ENCODE assay signal across 8 mouse cellular contexts in genomic region chrX:12760501-12760900, GRCm38 (mm10). TPM values are rescaled to one million over a fixed set of nuclear protein-coding genes. Genes with fewer than 3 reads are reported as not detected.
A peak's percentile ranks its signal among the peaks of the same experiment; 100 is the strongest.
DNase-seq lines count a peak whose midpoint lies in the region; ATAC-seq and TF ChIP-seq lines count a peak whose summit lies in the region.

No protein-coding gene starts in this region.

- DNase-seq in heart, postnatal 4 days, result no peak
- DNase-seq in ES-E14 (ENCODE audit: low read depth, low spot score), result no peak
- DNase-seq in forebrain, embryonic 14.5 days (ENCODE audit: low spot score), result peak; percentile 7
- DNase-seq in left cerebral cortex, postnatal 25 days (ENCODE audit: low spot score in 2 of 2), result no peak
- no peak for DNase-seq in frontal cortex, postnatal 14 days (ENCODE audit: low spot score in 2 of 2)
- no peak for DNase-seq in layer of hippocampus, adult 11-12 months (ENCODE audit: low spot score)

- H3K9ac ChIP-seq in heart, embryonic 16.5 days (ENCODE audit: low read length), result peak overlapping the region; percentile 85
- no peak overlapping the region for H3K9ac ChIP-seq in ES-E14 (ENCODE audit: insufficient read depth, low read depth, low read length, poor library complexity, severe bottlenecking)
- peak overlapping the region; percentile 76 for H3K9ac ChIP-seq in forebrain, embryonic 14.5 days (ENCODE audit: low read length)
- peak overlapping the region; percentile 52 for H3K9ac ChIP-seq in liver, embryonic 16.5 days (ENCODE audit: low read depth, low read length)

- peak overlapping the region; percentile 62 for H3K27ac ChIP-seq in heart, embryonic 16.5 days (ENCODE audit: low read length)
- H3K27ac ChIP-seq in ES-E14 (ENCODE audit: insufficient read depth, low read depth, low read length, poor library complexity, severe bottlenecking), result no peak overlapping the region
- no peak overlapping the region for H3K27ac ChIP-seq in forebrain, embryonic 14.5 days (ENCODE audit: low read depth, low read length)
- H3K27ac ChIP-seq in liver, embryonic 16.5 days (ENCODE audit: low read length), result no peak overlapping the region

- H3K36me3 ChIP-seq in heart, embryonic 16.5 days (ENCODE audit: control insufficient read depth, insufficient read depth), result no peaks in the 10 kb centered on the region
- H3K36me3 ChIP-seq in ES-E14 (ENCODE audit: control insufficient read depth, insufficient read depth, low read length, poor library complexity, severe bottlenecking), result no peaks in the 10 kb centered on the region
- H3K36me3 ChIP-seq in forebrain, embryonic 14.5 days (ENCODE audit: control insufficient read depth, insufficient read depth, low read length), result no peaks in the 10 kb centered on the region
- H3K36me3 ChIP-seq in liver, embryonic 16.5 days (ENCODE audit: control insufficient read depth, insufficient read depth), result no peaks in the 10 kb centered on the region

- H3K4me1 ChIP-seq in heart, embryonic 16.5 days (ENCODE audit: control insufficient read depth, insufficient read depth, low read length), result peaks cover 4% of the 10 kb centered on the region
- 0 out of 4 replicates have a peak, but pooled peaks cover 0 to 3% of the 10 kb centered on the region in 2 experiments for H3K4me1 ChIP-seq in ES-E14 (ENCODE audit: control insufficient read depth in 2 of 2, insufficient read depth in 2 of 2, low read length in 2 of 2, poor library complexity in 1 of 2)
- peaks cover 8% of the 10 kb centered on the region; the same call in 1 of the 2 replicates for H3K4me1 ChIP-seq in forebrain, embryonic 14.5 days (ENCODE audit: control insufficient read depth, insufficient read depth, low read length)
- H3K4me1 ChIP-seq in liver, embryonic 16.5 days (ENCODE audit: control insufficient read depth, low read depth, low read length), result no peaks in the 10 kb centered on the region; the same call in none of the 2 replicates

- peak overlapping the region; percentile 69 for H3K4me3 ChIP-seq in heart, embryonic 16.5 days (ENCODE audit: low read length)
- peak overlapping the region; percentile 91 to 97; a peak in 3 of 4 replicates for H3K4me3 ChIP-seq in ES-E14 (ENCODE audit: insufficient read depth in 1 of 2, low read depth in 1 of 2, low read length in 2 of 2, poor library complexity in 1 of 2, severe bottlenecking in 1 of 2)
- H3K4me3 ChIP-seq in forebrain, embryonic 14.5 days (ENCODE audit: low read depth, low read length), result peak overlapping the region; percentile 58
- H3K4me3 ChIP-seq in liver, embryonic 16.5 days (ENCODE audit: low read depth, low read length), result peak overlapping the region; percentile 76

- H3K27me3 ChIP-seq in heart, embryonic 16.5 days (ENCODE audit: control insufficient read depth, insufficient read depth, low read length), result peaks cover 15% of the 10 kb centered on the region
- H3K27me3 ChIP-seq in forebrain, embryonic 14.5 days (replicated peaks; ENCODE audit: control insufficient read depth, insufficient read depth, low read length), result no peaks in the 10 kb centered on the region
- H3K27me3 ChIP-seq in liver, embryonic 16.5 days (ENCODE audit: control insufficient read depth, insufficient read depth, low read depth, low read length), result peaks cover 6% of the 10 kb centered on the region; the same call in 1 of the 2 replicates

- in situ Hi-C loops in ES-E14 (cut with MboI; ENCODE audit: low sequenced_read_pairs in 2 of 2, unreplicated experiment in 2 of 2), result no loop called here

- WGBS in heart, embryonic 16.5 days, result 14% methylated on average over 8 of the region's 8 CpGs
- WGBS in forebrain, embryonic 14.5 days, result 33% methylated on average over 8 of the region's 8 CpGs
- WGBS in liver, embryonic 16.5 days (ENCODE audit: insufficient replicate concordance), result 20% methylated on average over 8 of the region's 8 CpGs

- H3K4me2 ChIP-seq in heart, embryonic 16.5 days (ENCODE audit: low read depth, low read length), result peak overlapping the region; percentile 60
- H3K4me2 ChIP-seq in forebrain, embryonic 14.5 days (ENCODE audit: low read length), result peak overlapping the region; percentile 57
- H3K4me2 ChIP-seq in liver, embryonic 16.5 days (ENCODE audit: low read depth, low read length), result peak overlapping the region; percentile 69

- no peaks in the 10 kb centered on the region for H3K9me3 ChIP-seq in heart, embryonic 16.5 days (replicated peaks; ENCODE audit: control insufficient read depth, low read length)
- H3K9me3 ChIP-seq in ES-E14 (ENCODE audit: control insufficient read depth, insufficient read depth, low read depth, low read length), result no peaks in the 10 kb centered on the region
- no peaks in the 10 kb centered on the region for H3K9me3 ChIP-seq in forebrain, embryonic 14.5 days (replicated peaks; ENCODE audit: control insufficient read depth, low read length)
- H3K9me3 ChIP-seq in liver, embryonic 16.5 days (replicated peaks; ENCODE audit: control insufficient read depth, low read length), result no peaks in the 10 kb centered on the region

- intact Hi-C loops in left cerebral cortex, postnatal 25 days (cut with DNase I), result loop anchor here (5.0 kb wide), 1 partner anchor 88 kb away; the partner anchor contains the start of gene 1810030O07Rik

- no peak for ATAC-seq in heart, embryonic 16.5 days (replicated peaks; ENCODE audit: extremely low read depth, insufficient read depth, low FRiP score)
- no peak for ATAC-seq in forebrain, embryonic 14.5 days
- ATAC-seq in liver, embryonic 16.5 days (ENCODE audit: low read depth), result no peak

TF ChIP-seq in ES-E14, 5 proteins besides CTCF, POLR2A, EP300 and RAD21:
- TF ChIP-seq MAFK (IDR thresholded peaks at IDR 0.05; ENCODE audit: insufficient read depth, low read depth, low read length), result no peak
- TF ChIP-seq ZNF384 (IDR thresholded peaks at IDR 0.05; ENCODE audit: low read depth, low read length), result no peak
- no peak for TF ChIP-seq HCFC1 (IDR thresholded peaks at IDR 0.05; ENCODE audit: borderline replicate concordance, insufficient read depth, low read length)
- TF ChIP-seq ZC3H11A (IDR thresholded peaks at IDR 0.05; ENCODE audit: borderline replicate concordance, low read depth, low read length), result no peak
- TF ChIP-seq CHD2 (IDR thresholded peaks at IDR 0.05; ENCODE audit: low read depth, low read length), result no peak

RNA-seq across cellular contexts. Expression of gene Med14, which starts 1.4 kb away (rescaled TPM):
- 13.7 and 14.1 TPM in 2 replicates for polyA plus RNA-seq in heart, embryonic 16.5 days (2015; fragmentation: Nextera tagmentation; extraction: Ambion mirVana)
- 10 to 100 TPM; 50.6 to 60.7 TPM for total RNA-seq in heart, postnatal 4 days (2021)
- total RNA-seq in ES-E14 (2012; rRNA removed), result 17.3 and 20.0 TPM in 2 replicates
- 17.8 and 18.6 TPM in 2 replicates for polyA plus RNA-seq in forebrain, embryonic 14.5 days (2014; fragmentation: Nextera tagmentation; extraction: Ambion mirVana)
- 3.9 and 4.4 TPM in 2 replicates for polyA plus RNA-seq in liver, embryonic 16.5 days (2015; fragmentation: Nextera tagmentation; extraction: Ambion mirVana)
- total RNA-seq in left cerebral cortex, postnatal 25 days (2021), result 10 to 100 TPM; 81.2 to 83.1 TPM
